ENCODE assay signal across 10 mouse cellular contexts in the genomic region with DNA sequence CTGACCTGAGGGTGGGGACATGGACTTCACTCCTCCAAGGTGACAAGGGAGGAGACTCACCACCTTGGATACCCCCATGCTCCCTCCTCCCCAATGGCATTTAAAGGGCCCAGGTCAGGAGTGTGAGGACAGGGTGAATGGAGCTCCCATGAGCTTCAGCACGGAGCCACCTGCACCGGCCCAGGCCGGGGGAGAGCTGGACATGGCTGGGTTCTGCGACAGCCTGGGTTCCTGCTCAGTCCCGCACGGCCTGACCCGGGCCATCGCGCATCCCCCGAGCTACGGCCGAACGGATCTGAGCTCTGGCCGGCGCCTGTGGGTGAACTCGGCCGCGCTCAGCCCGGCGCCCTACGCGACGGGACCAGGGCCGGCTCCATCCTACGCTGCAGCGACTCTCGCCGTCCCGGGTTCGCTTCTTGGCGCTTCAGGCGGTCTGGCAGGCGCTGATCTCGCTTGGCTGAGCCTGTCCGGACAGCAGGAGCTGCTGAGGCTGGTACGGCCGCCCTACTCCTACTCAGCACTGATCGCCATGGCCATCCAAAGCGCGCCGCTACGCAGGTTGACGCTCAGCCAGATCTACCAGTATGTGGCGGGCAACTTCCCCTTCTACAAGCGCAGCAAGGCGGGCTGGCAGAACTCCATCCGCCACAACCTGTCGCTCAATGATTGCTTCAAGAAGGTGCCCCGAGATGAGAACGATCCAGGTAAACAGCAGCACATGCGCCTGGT. TPM values are rescaled to one million over a fixed set of nuclear protein-coding genes. Genes with fewer than 3 reads are reported as not detected.
DNase-seq lines count a peak whose midpoint lies in the region; ATAC-seq lines count a peak whose summit lies in the region.
"Had no signal": no experiment of that assay in that cellular context is flagged by ENCODE, and none has a peak within 500 bp of the region (broad histone marks: within the 10 kb centered on the region; RNA-seq: fewer than 3 reads in every experiment).

A gene (plus strand): TSS at position 72 of the 729 bp plus-strand sequence.

- no peaks in the 10 kb centered on the region for H3K9me3 ChIP-seq in heart, embryonic 10.5 days
- no peaks in the 10 kb centered on the region for H3K9me3 ChIP-seq in neural tube, embryonic 11.5 days (ENCODE audit: control insufficient read depth, low read length)
- H3K9me3 ChIP-seq in hindbrain, embryonic 16.5 days (ENCODE audit: control insufficient read depth, low read length) = no peaks in the 10 kb centered on the region
- H3K9me3 ChIP-seq in stomach, embryonic 15.5 days = no peaks in the 10 kb centered on the region

- peak within 1 kb of the TSS; percentile 46 for H3K4me2 ChIP-seq in neural tube, embryonic 11.5 days (ENCODE audit: low read depth)
- H3K4me2 ChIP-seq in hindbrain, embryonic 16.5 days (ENCODE audit: low read length) = peak within 1 kb of the TSS; percentile 71
- H3K4me2 ChIP-seq in stomach, embryonic 15.5 days = peak within 1 kb of the TSS; percentile 30

- no peaks in the 10 kb centered on the region for H3K36me3 ChIP-seq in heart, embryonic 10.5 days
- no peaks in the 10 kb centered on the region for H3K36me3 ChIP-seq in neural tube, embryonic 11.5 days (ENCODE audit: control insufficient read depth, insufficient read depth, low read length)
- no peaks in the 10 kb centered on the region for H3K36me3 ChIP-seq in hindbrain, embryonic 16.5 days (ENCODE audit: control insufficient read depth, insufficient read depth, low read length)
- no peaks in the 10 kb centered on the region for H3K36me3 ChIP-seq in stomach, embryonic 15.5 days

- H3K27me3 ChIP-seq in heart, embryonic 10.5 days (ENCODE audit: insufficient read depth, poor library complexity, severe bottlenecking) = peaks cover 63% of the 10 kb centered on the region
- H3K27me3 ChIP-seq in neural tube, embryonic 11.5 days (ENCODE audit: control insufficient read depth, insufficient read depth, low read length) = peaks cover 37% of the 10 kb centered on the region
- peaks cover 28% of the 10 kb centered on the region for H3K27me3 ChIP-seq in hindbrain, embryonic 16.5 days (replicated peaks; ENCODE audit: control insufficient read depth, insufficient read depth, low read length)
- peaks cover 35% of the 10 kb centered on the region for H3K27me3 ChIP-seq in stomach, embryonic 15.5 days (replicated peaks)

- peak within 1 kb of the TSS; percentile 51 for H3K4me3 ChIP-seq in heart, embryonic 10.5 days
- H3K4me3 ChIP-seq in neural tube, embryonic 11.5 days (ENCODE audit: low read depth, low read length) = peak within 1 kb of the TSS; percentile 21; the same call in 1 of the 2 replicates
- H3K4me3 ChIP-seq in hindbrain, embryonic 16.5 days (ENCODE audit: low read length) = peak within 1 kb of the TSS; percentile 41
- peak within 1 kb of the TSS; percentile 17 for H3K4me3 ChIP-seq in stomach, embryonic 15.5 days (replicated peaks)

- 3% methylated on average over 51 of the region's 51 CpGs for WGBS in heart, embryonic 10.5 days
- 2% methylated on average over 51 of the region's 51 CpGs for WGBS in neural tube, embryonic 11.5 days
- WGBS in hindbrain, embryonic 16.5 days = 3% methylated on average over 47 of the region's 51 CpGs
- WGBS in stomach, embryonic 15.5 days = 3% methylated on average over 51 of the region's 51 CpGs

- peaks cover 7% of the 10 kb centered on the region for H3K4me1 ChIP-seq in heart, embryonic 10.5 days
- H3K4me1 ChIP-seq in neural tube, embryonic 11.5 days (ENCODE audit: control insufficient read depth, insufficient read depth, low read length) = no peaks in the 10 kb centered on the region
- peaks cover 5% of the 10 kb centered on the region for H3K4me1 ChIP-seq in hindbrain, embryonic 16.5 days (ENCODE audit: control insufficient read depth, insufficient read depth, low read depth, low read length)
- no peaks in the 10 kb centered on the region for H3K4me1 ChIP-seq in stomach, embryonic 15.5 days

- no peak for DNase-seq in heart, embryonic 10.5 days (ENCODE audit: low spot score)
- no peak for DNase-seq in heart, adult 8-10 months (ENCODE audit: low spot score)
- DNase-seq in neural tube, embryonic 11.5 days (ENCODE audit: low spot score) = peak; percentile 31
- no peak for DNase-seq in neural tube, embryonic 10.5 days (ENCODE audit: extremely low spot score, low spot score)
- DNase-seq in lung, postnatal 36 days = no peak
- DNase-seq in lung, postnatal 14 days = no peak

- no peak within 1 kb of the TSS; the same call in 1 of the 2 replicates for H3K27ac ChIP-seq in heart, embryonic 10.5 days
- H3K27ac ChIP-seq in neural tube, embryonic 11.5 days (ENCODE audit: low read depth, low read length) = no peak within 1 kb of the TSS
- H3K27ac ChIP-seq in hindbrain, embryonic 16.5 days (ENCODE audit: low read depth, low read length) = no peak within 1 kb of the TSS
- H3K27ac ChIP-seq in stomach, embryonic 15.5 days = no peak within 1 kb of the TSS

- no peak for ATAC-seq in neural tube, embryonic 11.5 days (ENCODE audit: insufficient read depth, low FRiP score, low TSS enrichment)
- 0 out of 2 replicates have a peak, but pooled peaks have one; percentile 37 for ATAC-seq in hindbrain, embryonic 16.5 days
- no peak for ATAC-seq in stomach, embryonic 15.5 days (ENCODE audit: insufficient read depth, low FRiP score, low read depth)

- peak within 1 kb of the TSS; percentile 24; the same call in 1 of the 2 replicates for H3K9ac ChIP-seq in neural tube, embryonic 11.5 days (ENCODE audit: low read length)
- peak within 1 kb of the TSS; percentile 57 for H3K9ac ChIP-seq in hindbrain, embryonic 16.5 days (ENCODE audit: low read depth, low read length)
- no peak within 1 kb of the TSS for H3K9ac ChIP-seq in stomach, embryonic 15.5 days

RNA-seq across cellular contexts. Expression of the gene that starts here (rescaled TPM):
- polyA plus RNA-seq in heart, embryonic 10.5 days (2016; fragmentation: Nextera tagmentation; extraction: Ambion mirVana) = 0.83 and 2.0 TPM in 2 replicates
- total RNA-seq in heart, adult 8-10 months (2022) = not detected
- polyA plus RNA-seq in neural tube, embryonic 11.5 days (2014; fragmentation: Nextera tagmentation; extraction: Ambion mirVana) = 0.08 and 0.12 TPM in 2 replicates
- 0.09 TPM in 1 of 2 replicates, not detected in the other for polyA plus RNA-seq in hindbrain, embryonic 16.5 days (2015; fragmentation: Nextera tagmentation; extraction: Ambion mirVana)
- not detected in 2 replicates for polyA plus RNA-seq in stomach, embryonic 15.5 days (2015; fragmentation: Nextera tagmentation; extraction: Ambion mirVana)
- total RNA-seq: MEL had no signal
- polyA plus RNA-seq: gonadal fat pad, adult 2 months had no signal

Comparison
In these comparisons a context has a peak if more than half of its experiments do, and no peak if none do; other contexts are left out.
1. Peak in DNase-seq, H3K4me3 ChIP-seq, H3K9ac ChIP-seq and H3K4me2 ChIP-seq in neural tube, embryonic 11.5 days; RNA of the gene not detected or under 1 TPM.
2. Peak in ATAC-seq, H3K4me3 ChIP-seq, H3K9ac ChIP-seq and H3K4me2 ChIP-seq in hindbrain, embryonic 16.5 days; RNA of the gene not detected or under 1 TPM.